Mouse (Mus musculus): ENCODE measurements around the gene Mast4.

DNA sequence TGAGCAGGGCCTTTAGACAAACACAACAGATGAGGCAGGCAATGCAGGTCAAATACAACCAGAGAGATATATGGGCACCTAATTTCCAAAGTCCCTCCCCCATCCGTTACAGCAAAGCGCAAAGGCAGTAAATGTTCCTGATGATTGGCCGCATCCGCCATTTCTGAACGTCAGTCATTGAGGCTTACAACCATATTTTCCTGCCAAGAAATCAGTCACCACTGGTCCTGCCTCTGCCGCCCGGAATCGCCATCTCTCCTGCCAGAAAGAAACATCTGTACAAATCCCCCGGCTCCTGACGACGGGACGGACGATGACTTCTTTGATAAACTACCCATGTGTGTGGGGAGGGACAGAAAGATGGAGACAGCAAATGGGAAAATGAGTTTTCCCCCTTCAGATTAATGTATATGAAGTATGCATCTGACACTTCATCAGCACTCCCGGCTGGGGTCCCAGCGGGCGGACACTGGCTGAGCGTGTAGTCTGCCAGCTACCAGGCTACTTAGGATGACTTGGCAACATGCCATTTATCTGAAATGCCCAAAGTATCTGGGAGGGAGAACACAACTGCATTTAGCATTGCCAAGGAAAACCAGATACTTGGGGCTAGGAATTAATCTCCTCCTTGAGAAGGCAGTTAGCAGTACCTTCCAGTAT, 198.9 kb downstream of the Mast4 start:
- TF ChIP-seq BHLHE40 (IDR thresholded peaks at IDR 0.05; ENCODE audit: low read depth, low read length), result no peak
- TF ChIP-seq EP300 (IDR thresholded peaks at IDR 0.05; ENCODE audit: low read length), result no peak
- no peak for TF ChIP-seq TCF12 (IDR thresholded peaks at IDR 0.05; ENCODE audit: low read depth, low read length)
- no peak for TF ChIP-seq USF1 (IDR thresholded peaks at IDR 0.05; ENCODE audit: low read depth, low read length)
- no peak for TF ChIP-seq CHD1 (IDR thresholded peaks at IDR 0.05; ENCODE audit: low read depth, low read length)
- TF ChIP-seq CTCF (conservative IDR thresholded peaks at IDR 0.05 in 1 of 2, IDR thresholded peaks at IDR 0.05 in 1 of 2; ENCODE audit: low read depth in 2 of 2, low read length in 2 of 2), result no peak
- TF ChIP-seq KAT2A (IDR thresholded peaks at IDR 0.05; ENCODE audit: insufficient replicate concordance, low read length), result no peak
- no peak for TF ChIP-seq MAX (IDR thresholded peaks at IDR 0.05; ENCODE audit: low read length)
- TF ChIP-seq NELFE (IDR thresholded peaks at IDR 0.05; ENCODE audit: low read depth, low read length), result no peak

Data from CH12.LX (cell line).